Comparison of ENCODE assay signal across 21 mouse cellular contexts in the genomic region with DNA sequence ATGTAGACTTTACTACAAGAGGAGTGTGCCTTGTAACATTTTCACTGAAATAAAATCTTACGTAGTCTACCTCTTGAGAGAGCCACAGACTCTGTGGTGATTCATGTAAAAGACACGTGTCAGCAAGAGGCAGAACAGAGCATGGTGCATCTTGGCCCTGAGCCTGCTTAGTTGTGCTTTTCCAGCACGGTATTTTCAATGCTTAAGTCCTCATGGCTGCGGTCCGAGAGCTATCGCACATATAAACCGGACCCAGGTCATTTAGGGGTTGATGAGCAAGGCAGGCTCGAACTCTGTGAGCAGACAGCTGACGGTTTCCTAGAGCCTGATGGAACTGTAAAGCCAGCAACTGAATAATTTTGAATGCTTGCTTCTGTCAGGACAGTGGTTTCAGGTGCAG.
DNase-seq lines count a peak whose midpoint lies in the region; ATAC-seq lines count a peak whose summit lies in the region.
"Had no signal": no experiment of that assay in that cellular context is flagged by ENCODE, and none has a peak within 500 bp of the region (broad histone marks: within the 10 kb centered on the region; RNA-seq: fewer than 3 reads in every experiment).

No protein-coding gene starts in this region.

- H3K4me3 ChIP-seq in heart, embryonic 10.5 days, result no peak overlapping the region
- no peak overlapping the region for H3K4me3 ChIP-seq in midbrain, embryonic 12.5 days
- no peak overlapping the region for H3K4me3 ChIP-seq in midbrain, embryonic 16.5 days (ENCODE audit: low read depth, low read length)
- H3K4me3 ChIP-seq: forebrain, embryonic 10.5 days; hindbrain, embryonic 15.5 days; limb, embryonic 10.5 days; midbrain, embryonic 15.5 days had no signal

- WGBS in heart, embryonic 10.5 days, result 88% methylated on average over 9 of the region's 9 CpGs
- 91% methylated on average over 9 of the region's 9 CpGs for WGBS in midbrain, embryonic 12.5 days
- 88% methylated on average over 9 of the region's 9 CpGs for WGBS in midbrain, embryonic 16.5 days

- no peak overlapping the region for H3K9ac ChIP-seq in midbrain, embryonic 12.5 days (replicated peaks)
- H3K9ac ChIP-seq in midbrain, embryonic 16.5 days (ENCODE audit: low read depth, low read length), result no peak overlapping the region
- H3K9ac ChIP-seq: hindbrain, embryonic 15.5 days; midbrain, embryonic 15.5 days had no signal

- H3K27ac ChIP-seq in heart, embryonic 10.5 days, result no peak overlapping the region
- 0 out of 2 replicates have a peak overlapping the region, but pooled peaks have one; percentile 6 for H3K27ac ChIP-seq in midbrain, embryonic 12.5 days (replicated peaks)
- H3K27ac ChIP-seq in midbrain, embryonic 16.5 days (ENCODE audit: low read length), result no peak overlapping the region
- H3K27ac ChIP-seq: forebrain, embryonic 10.5 days; hindbrain, embryonic 15.5 days; limb, embryonic 10.5 days; midbrain, embryonic 15.5 days had no signal

- H3K4me2 ChIP-seq in midbrain, embryonic 12.5 days (replicated peaks), result no peak overlapping the region
- no peak overlapping the region for H3K4me2 ChIP-seq in midbrain, embryonic 16.5 days (ENCODE audit: low read length)
- H3K4me2 ChIP-seq: hindbrain, embryonic 15.5 days; midbrain, embryonic 15.5 days had no signal

- H3K36me3 ChIP-seq in heart, embryonic 10.5 days, result peaks cover 25% of the 10 kb centered on the region
- H3K36me3 ChIP-seq in midbrain, embryonic 12.5 days, result peaks cover 15% of the 10 kb centered on the region
- H3K36me3 ChIP-seq in midbrain, embryonic 16.5 days (ENCODE audit: control insufficient read depth, insufficient read depth, low read length), result no peaks in the 10 kb centered on the region
- H3K36me3 ChIP-seq: hindbrain, embryonic 15.5 days; midbrain, embryonic 15.5 days had no signal

- no peaks in the 10 kb centered on the region for H3K9me3 ChIP-seq in heart, embryonic 10.5 days
- no peaks in the 10 kb centered on the region for H3K9me3 ChIP-seq in midbrain, embryonic 12.5 days
- no peaks in the 10 kb centered on the region for H3K9me3 ChIP-seq in midbrain, embryonic 16.5 days (replicated peaks; ENCODE audit: control insufficient read depth, low read length, poor library complexity, severe bottlenecking)
- H3K9me3 ChIP-seq: forebrain, embryonic 10.5 days; hindbrain, embryonic 15.5 days; limb, embryonic 10.5 days; midbrain, embryonic 15.5 days had no signal

- peak; percentile 61 for DNase-seq in heart, adult 11 months
- no peak for DNase-seq in heart, embryonic 10.5 days (ENCODE audit: low spot score)
- peak; percentile 28 for DNase-seq in adrenal gland, adult 18-20 months (ENCODE audit: low spot score in 2 of 2)
- peak; percentile 60 to 64 for DNase-seq in adrenal gland, postnatal 36 days
- no peak for DNase-seq in layer of hippocampus, postnatal 36 days
- DNase-seq in cerebellum, adult 11 months, result no peak
- DNase-seq: cerebellum, adult 18-20 months; cerebellum, postnatal 14 days; gastrocnemius, postnatal 25 days; heart, postnatal 36 days; kidney, adult 9 months; kidney, postnatal 14 days; lung, postnatal 4 days; thymus, adult 18-20 months; thymus, postnatal 4 days had no signal

- peaks cover 4% of the 10 kb centered on the region; the same call in 1 of the 2 replicates for H3K4me1 ChIP-seq in heart, embryonic 10.5 days
- no peaks in the 10 kb centered on the region for H3K4me1 ChIP-seq in midbrain, embryonic 12.5 days
- no peaks in the 10 kb centered on the region for H3K4me1 ChIP-seq in midbrain, embryonic 16.5 days (ENCODE audit: control insufficient read depth, insufficient read depth, low read length)
- H3K4me1 ChIP-seq: forebrain, embryonic 10.5 days; hindbrain, embryonic 15.5 days; limb, embryonic 10.5 days; midbrain, embryonic 15.5 days had no signal

- ATAC-seq in midbrain, embryonic 12.5 days (ENCODE audit: low FRiP score, low read depth), result no peak
- no peak for ATAC-seq in midbrain, embryonic 16.5 days
- ATAC-seq: midbrain, embryonic 15.5 days had no signal

- H3K27me3 ChIP-seq in heart, embryonic 10.5 days (ENCODE audit: insufficient read depth, poor library complexity, severe bottlenecking), result no peaks in the 10 kb centered on the region
- no peaks in the 10 kb centered on the region for H3K27me3 ChIP-seq in midbrain, embryonic 12.5 days
- H3K27me3 ChIP-seq in midbrain, embryonic 16.5 days (ENCODE audit: control insufficient read depth, insufficient read depth, low read depth, low read length), result no peaks in the 10 kb centered on the region
- H3K27me3 ChIP-seq: hindbrain, embryonic 15.5 days; midbrain, embryonic 15.5 days had no signal

Comparison
In these comparisons a context has a peak if more than half of its experiments do, and no peak if none do; other contexts are left out.
1. DNase-seq: peak in heart, adult 11 months (single experiment), adrenal gland, adult 18-20 months (2 of 2) and adrenal gland, postnatal 36 days (2 of 2); none in heart, embryonic 10.5 days (single experiment), layer of hippocampus, postnatal 36 days (0 of 2) and cerebellum, adult 11 months (single experiment).